Mouse (Mus musculus) left cerebral cortex, adult 2 months (tissue): ENCODE data around the gene Elmo1. TPM values are rescaled to one million over a fixed set of nuclear protein-coding genes. Genes with fewer than 3 reads are reported as not detected.

Experiments used
- DNase-seq, 2 experiments: peaks; one replicate each; pipeline ENCODE4 v3.0.0; 2021 to 2022; ENCODE audit warnings: low spot score in 2 of 2, mixed read lengths in 1 of 2; ENCODE audit errors: extremely low spot score in 1 of 2
- H3K27ac ChIP-seq: fragments of 200-600 bp; 2 replicates; pipeline ENCODE4 v1.8.1; 2022
- H3K4me3 ChIP-seq: fragments of 200-600 bp; 2 replicates; pipeline ENCODE4 v1.8.1; 2022
- CTCF ChIP-seq: fragments of 200-600 bp; IDR thresholded peaks from 2 replicates; pipeline ENCODE4 v1.8.1; 2022; ENCODE audit warnings: antibody characterized with exemption, mild to moderate bottlenecking, moderate library complexity
- intact Hi-C: fragments of 180-260 bp; cut with DNase I; formaldehyde crosslinking; loops from one replicate; pipeline ENCODE4 v1.15.1; 2025
- total RNA-seq, 2 experiments: library from RNA; stranded (reverse); gene quantifications; 2 replicates each; pipeline ENCODE4 v1.2.3; 2021

Elmo1 gene
- total RNA-seq, 2 experiments from 2014 or later = 62.8 to 79.1 TPM

GRCm38 (mm10) chr13:20097006-20097617 is 6.7 kb downstream of the Elmo1 start:
- Histone ChIP-seq H3K4me3 (no peak overlapping the region), H3K27ac (no peak overlapping the region)
- intact Hi-C loops = loop anchor here (5.0 kb wide), 1 partner anchor 130 kb away; no protein-coding TSS in a partner anchor
- DNase-seq = no peak
- TF ChIP-seq CTCF = no peak

GRCm38 (mm10) chr13:20097934-20098593 is 7.7 kb downstream of the Elmo1 start:
- no peak overlapping the region for H3K27ac ChIP-seq
- intact Hi-C loops = loop anchor here (5.0 kb wide), 1 partner anchor 129 kb away; no protein-coding TSS in a partner anchor

GRCm38 (mm10) chr13:20098594-20098965 is 8.2 kb downstream of the Elmo1 start:
- DNase-seq = no peak
- Histone ChIP-seq H3K27ac (no peak overlapping the region), H3K4me3 (no peak overlapping the region)
- no peak for TF ChIP-seq CTCF
- intact Hi-C loops = loop anchor here (5.0 kb wide), 1 partner anchor 129 kb away; no protein-coding TSS in a partner anchor

More at GRCm38 (mm10) chr13:20097934-20098593, 7.7 kb downstream of the Elmo1 start:
- TF ChIP-seq CTCF = no peak
- no peak overlapping the region for H3K4me3 ChIP-seq
- no peak for DNase-seq

- no peak for DNase-seq
- no peak for TF ChIP-seq CTCF
- Histone ChIP-seq H3K4me3 (no peak overlapping the region), H3K27ac (no peak overlapping the region)
- intact Hi-C loops = loop anchor here (5.0 kb wide), 1 partner anchor 128 kb away; no protein-coding TSS in a partner anchor
These were observed 9.2 kb downstream of the Elmo1 start for GRCm38 (mm10) chr13:20099546-20099945.

GRCm38 (mm10) chr13:20100357-20100756 is 10.0 kb downstream of the Elmo1 start:
- intact Hi-C loops = no loop called here
- Histone ChIP-seq H3K4me3 (no peak overlapping the region), H3K27ac (no peak overlapping the region)
- no peak for DNase-seq
- no peak for TF ChIP-seq CTCF

- Histone ChIP-seq H3K27ac (no peak overlapping the region), H3K4me3 (no peak overlapping the region)
- DNase-seq = no peak
- no peak for TF ChIP-seq CTCF
- intact Hi-C loops = no loop called here
These were observed 11.3 kb downstream of the Elmo1 start for GRCm38 (mm10) chr13:20101691-20102090.

- Histone ChIP-seq H3K4me3 (no peak overlapping the region), H3K27ac (no peak overlapping the region)
- no peak for TF ChIP-seq CTCF
- intact Hi-C loops = no loop called here
- no peak for DNase-seq
These were observed 14.4 kb downstream of the Elmo1 start for GRCm38 (mm10) chr13:20104791-20105190.

- TF ChIP-seq CTCF = no peak
- DNase-seq = no peak
- H3K4me3 ChIP-seq = no peak overlapping the region
- no peak overlapping the region for H3K27ac ChIP-seq
- intact Hi-C loops = no loop called here
These were observed 15.6 kb downstream of the Elmo1 start for GRCm38 (mm10) chr13:20105996-20106395.

- intact Hi-C loops = no loop called here
- no peak for TF ChIP-seq CTCF
- Histone ChIP-seq H3K27ac (no peak overlapping the region), H3K4me3 (no peak overlapping the region)
- no peak for DNase-seq
These were observed 17.6 kb downstream of the Elmo1 start for GRCm38 (mm10) chr13:20107953-20108498.

GRCm38 (mm10) chr13:20108956-20109355 is 18.6 kb downstream of the Elmo1 start:
- intact Hi-C loops = loop anchor here (1.0 kb wide), 1 partner anchor 14 kb away; no protein-coding TSS in a partner anchor
- peak in 1 of 2 experiments; percentile 27 for DNase-seq
- Histone ChIP-seq H3K27ac (no peak overlapping the region), H3K4me3 (no peak overlapping the region)
- TF ChIP-seq CTCF = no peak

GRCm38 (mm10) chr13:20109446-20109845 is 19.1 kb downstream of the Elmo1 start:
- H3K27ac ChIP-seq = no peak overlapping the region
- intact Hi-C loops = loop anchor here (1.0 kb wide), 1 partner anchor 14 kb away; no protein-coding TSS in a partner anchor
- TF ChIP-seq CTCF = no peak
- no peak overlapping the region for H3K4me3 ChIP-seq
- no peak for DNase-seq

GRCm38 (mm10) chr13:20109987-20110680 is 19.7 kb downstream of the Elmo1 start:
- H3K4me3 ChIP-seq = no peak overlapping the region
- H3K27ac ChIP-seq = no peak overlapping the region
- TF ChIP-seq CTCF = no peak
- intact Hi-C loops = loop anchor here (1.0 kb wide), 1 partner anchor 15 kb away; no protein-coding TSS in a partner anchor
- no peak for DNase-seq
